Mouse (Mus musculus) cerebellum, postnatal 25 days (tissue): ENCODE measurements around the gene Btg1.

Experiments used
- DNase-seq, 2 experiments: peaks; one replicate each; pipeline ENCODE4 v3.0.0; 2021; ENCODE audit warnings: mixed read lengths in 2 of 2

Btg1 gene

GRCm38 (mm10) chr10:96632271-96633144 is 15.7 kb downstream of the Btg1 start:
- peak; percentile 50 to 62 for DNase-seq

DNA sequence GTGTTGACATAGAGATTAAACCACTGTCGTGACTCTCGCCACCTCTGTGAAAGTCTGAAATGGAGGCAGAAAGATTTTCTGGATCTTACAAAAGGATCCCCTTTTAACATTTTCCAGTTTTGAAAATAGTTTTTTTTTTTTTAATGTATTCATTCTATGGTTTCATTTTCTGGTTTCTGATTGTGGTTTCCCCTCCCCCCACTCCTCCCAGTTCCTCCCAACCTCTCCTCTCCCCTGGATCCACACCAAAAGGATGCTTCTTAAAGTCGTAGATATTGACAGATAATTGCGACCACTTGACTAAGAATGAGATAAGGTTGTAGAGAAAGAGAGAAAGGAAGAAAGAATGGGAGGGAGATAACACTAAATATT is 16.3 kb downstream of the Btg1 start:
- no peak for DNase-seq

GRCm38 (mm10) chr10:96635472-96635871 is 18.7 kb downstream of the Btg1 start:
- no peak for DNase-seq

DNA sequence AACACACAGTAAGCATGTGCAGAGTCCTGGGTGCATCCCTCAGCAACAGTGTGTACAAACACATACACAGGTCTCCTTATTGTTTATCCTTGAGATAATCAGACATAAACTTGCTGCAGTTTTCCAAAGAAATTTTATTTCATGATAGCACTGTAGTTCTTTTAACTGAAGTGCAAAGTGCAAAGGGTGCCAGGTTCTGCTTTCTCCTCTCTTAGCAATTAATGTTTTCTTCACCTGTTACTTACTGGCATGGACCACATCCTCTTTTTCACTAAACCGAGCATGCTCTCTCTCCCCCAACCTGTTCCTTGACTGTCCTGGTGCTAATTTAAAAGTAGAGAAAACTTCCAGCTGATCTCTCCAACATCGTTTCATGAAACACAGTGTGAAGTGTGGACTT is 21.7 kb downstream of the Btg1 start:
- DNase-seq: no peak

GRCm38 (mm10) chr10:96642014-96642413 is 25.2 kb downstream of the Btg1 start:
- no peak for DNase-seq

DNA sequence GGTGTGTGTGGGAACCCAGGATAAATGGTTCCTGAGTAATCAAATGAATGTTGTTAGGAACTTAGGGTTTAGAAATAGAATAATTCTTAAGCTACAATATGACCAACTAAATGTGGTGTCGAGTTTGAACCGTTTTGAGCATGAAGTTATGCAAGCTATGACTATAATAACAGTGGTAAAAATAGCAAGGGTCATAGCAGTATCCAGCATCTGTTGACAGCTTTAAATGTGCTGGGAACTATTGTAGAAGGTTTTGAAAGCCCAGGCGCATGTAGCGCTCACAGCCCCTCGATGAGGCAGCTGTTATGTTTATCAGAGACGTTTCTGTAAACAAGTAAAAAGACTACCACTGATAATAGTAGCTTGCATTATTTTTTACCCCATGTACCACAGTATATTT is 25.9 kb downstream of the Btg1 start:
- no peak for DNase-seq

GRCm38 (mm10) chr10:96645183-96645582 is 28.4 kb downstream of the Btg1 start:
- no peak for DNase-seq

- peak; percentile 75 to 77 for DNase-seq
Observed at GRCm38 (mm10) chr10:96646024-96646866, 29.4 kb downstream of the Btg1 start.

DNA sequence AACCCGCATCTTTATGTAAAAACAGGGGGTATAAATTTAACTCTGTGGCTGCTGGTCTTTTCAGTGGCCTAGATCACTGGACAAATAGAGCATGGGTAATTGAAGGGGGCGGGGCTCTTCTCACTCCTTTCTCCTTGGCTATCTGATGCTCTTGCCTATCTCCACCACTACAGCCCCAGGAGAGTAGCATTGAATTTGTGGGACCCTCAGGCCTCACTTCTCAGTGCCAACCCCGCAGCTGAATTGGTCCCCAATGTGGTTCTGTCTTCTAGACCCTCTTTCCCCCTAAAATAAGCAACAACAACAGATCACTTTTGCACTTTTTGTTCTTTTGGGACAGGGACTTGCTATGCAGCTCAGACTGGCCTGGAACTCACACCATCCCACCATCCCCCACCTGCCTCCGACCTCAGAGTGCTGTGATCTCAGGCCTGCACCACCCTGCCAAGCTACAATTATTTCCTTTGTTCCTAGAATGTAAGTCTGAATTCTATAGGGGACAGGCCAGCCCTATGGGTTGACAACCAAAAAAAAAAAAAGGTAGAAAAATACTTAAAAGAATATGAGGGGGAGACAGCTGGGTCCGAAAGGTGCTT is 30.2 kb downstream of the Btg1 start:
- peak in 1 of 2 experiments; percentile 53 for DNase-seq

DNA sequence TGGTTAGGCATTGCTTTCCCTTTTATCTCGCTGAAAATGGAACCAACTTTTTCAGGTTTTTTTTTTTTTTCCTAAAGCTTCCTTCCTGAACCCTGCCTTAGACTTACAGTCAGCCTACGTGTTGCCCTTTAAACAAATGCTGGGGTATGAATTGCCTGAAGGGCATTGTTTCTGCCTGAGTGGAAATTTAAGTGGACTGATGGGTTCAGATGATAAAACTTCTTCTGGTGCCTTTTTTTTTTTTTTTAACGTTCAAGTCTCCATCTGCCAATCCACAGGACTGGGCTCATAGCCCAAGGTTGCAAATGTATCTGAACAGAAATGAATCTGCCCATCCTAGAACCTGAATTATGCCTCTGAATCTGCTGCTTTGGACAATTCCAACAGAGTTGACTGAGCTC is 31.4 kb downstream of the Btg1 start:
- peak; percentile 77 to 84 for DNase-seq

DNA sequence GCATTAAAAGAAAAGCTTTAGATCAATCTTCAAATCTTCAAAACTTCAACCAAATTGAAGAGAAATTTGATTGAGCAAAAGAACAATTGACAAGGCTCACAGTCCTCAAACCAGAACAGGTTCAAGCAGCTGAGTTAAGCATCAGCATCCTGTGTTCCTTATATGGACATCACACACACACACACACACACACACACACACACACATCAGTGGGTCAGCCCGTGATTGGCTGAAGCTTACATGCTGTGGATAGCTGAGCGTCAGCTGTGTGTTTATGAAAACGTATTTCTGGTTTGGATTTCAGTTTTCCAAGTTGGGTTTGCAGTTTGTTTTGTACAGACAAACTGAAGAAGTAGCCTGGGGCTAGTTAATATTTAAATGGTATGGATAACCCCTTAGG is 32.7 kb downstream of the Btg1 start:
- no peak for DNase-seq

GRCm38 (mm10) chr10:96652372-96652771 is 35.6 kb downstream of the Btg1 start:
- DNase-seq: no peak

- no peak for DNase-seq
Observed at GRCm38 (mm10) chr10:96653030-96653429, 36.2 kb downstream of the Btg1 start.

DNA sequence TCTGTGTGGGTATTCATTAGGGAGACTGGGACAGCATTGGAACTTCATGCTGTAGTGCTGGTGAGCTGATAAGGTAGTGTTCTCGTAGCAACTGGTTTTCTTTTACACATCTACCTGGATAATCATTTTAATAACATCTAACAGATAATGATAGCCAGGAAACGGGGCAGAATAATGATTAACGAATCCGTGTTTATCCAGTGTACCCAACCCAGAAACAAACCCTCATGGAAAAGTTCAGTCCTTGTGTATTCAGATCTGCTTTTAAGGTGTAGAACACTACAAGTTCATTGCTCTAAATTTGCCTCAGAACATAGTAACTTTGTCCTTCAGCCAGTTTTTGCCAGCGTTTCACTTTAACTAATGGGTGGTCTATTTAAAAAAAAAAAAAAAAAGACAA is 37.3 kb downstream of the Btg1 start:
- DNase-seq: no peak

DNA sequence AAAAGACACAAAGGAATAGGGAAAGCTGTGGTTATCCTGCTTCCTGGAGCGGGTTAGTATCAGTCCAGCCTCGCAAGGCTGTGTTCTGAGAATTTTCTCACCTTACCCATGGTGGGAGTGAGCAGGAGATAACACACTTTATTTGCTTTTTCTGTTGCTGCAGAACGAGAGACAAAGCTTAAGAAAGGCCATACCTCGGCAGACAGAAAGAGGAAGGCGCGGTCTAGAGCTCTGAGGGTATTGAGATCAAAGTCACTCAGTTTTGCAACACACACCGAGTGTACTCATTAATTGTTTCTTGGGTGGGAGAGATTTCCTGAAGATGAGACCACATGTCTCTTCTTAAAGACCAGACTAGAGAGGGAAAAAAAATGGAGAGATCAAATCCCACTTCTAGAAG is 37.8 kb downstream of the Btg1 start:
- no peak for DNase-seq

- DNase-seq: no peak
Observed at GRCm38 (mm10) chr10:96655066-96655465, 38.3 kb downstream of the Btg1 start.

DNA sequence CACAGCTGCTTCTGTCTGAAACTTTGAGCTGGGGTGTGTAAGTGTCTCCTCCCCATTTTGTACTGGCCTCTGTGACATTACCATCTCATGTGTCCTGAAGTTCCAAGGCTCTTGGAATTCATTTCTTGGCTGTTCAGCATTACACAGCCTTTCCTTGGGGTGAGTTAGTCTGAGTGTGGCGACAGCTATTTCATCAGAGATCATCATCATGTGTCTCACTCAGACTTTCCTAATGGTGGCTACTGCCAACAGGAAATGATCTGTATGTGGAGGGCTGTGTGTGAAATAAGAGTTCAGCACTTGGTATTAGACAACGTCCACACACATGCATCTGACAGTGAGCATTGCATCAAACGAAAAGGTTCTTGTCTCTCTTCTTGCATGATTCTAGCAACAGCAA is 39.4 kb downstream of the Btg1 start:
- no peak for DNase-seq

DNA sequence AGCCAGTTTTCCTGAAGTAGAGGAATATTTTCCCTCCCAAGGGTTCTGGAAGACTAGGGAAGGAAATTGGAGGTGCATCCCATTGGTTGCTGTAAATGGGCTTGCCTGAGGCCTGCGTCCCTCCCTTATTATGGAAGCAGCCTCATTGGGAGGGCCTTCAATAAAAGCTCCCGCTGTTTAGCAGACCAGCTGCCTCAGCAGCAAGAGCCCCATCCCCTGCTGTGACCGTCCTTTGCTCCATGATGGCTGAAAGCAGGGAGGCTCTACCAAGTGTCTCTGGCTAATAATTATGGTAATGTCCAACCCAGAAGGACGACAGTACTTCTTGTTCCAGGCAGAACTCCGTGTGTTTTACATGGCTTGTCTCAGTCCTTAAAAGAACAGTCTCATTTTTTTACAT is 42.1 kb downstream of the Btg1 start:
- DNase-seq: peak; percentile 81 to 87

DNA sequence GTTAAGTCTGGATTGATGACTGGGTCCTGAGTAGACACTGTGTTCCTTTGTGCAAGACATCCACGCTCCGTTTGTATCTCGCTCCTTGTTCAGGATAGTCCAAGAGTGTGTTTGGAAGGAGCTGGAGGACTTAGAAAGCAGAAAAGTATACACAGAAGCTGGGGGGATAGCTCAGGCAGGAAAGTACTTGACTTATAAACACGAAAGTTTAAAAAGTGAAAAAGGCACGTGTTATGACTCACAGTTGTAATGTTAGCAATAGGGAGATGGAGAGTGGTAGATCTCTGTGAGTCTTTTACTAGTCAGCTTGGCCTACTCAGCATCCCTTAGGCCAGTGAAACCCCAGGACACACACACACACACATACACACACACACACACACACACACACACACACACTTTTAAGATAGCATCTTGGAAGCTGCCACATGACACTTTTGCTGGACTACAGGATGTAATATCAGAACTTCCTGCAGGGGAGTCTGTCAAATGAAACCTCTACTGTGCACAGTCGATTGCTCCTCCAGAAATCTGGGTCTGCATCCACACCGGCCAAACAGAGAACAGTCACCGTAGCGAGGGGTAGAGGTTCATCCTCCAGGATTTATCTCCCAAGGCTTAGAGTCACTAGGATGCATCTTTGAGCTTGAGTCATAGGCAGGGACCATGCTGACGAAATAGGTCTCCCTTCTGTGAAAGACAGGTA is 43.6 kb downstream of the Btg1 start:
- DNase-seq: peak; percentile 23 to 32

- peak in 1 of 2 experiments; percentile 29 for DNase-seq
Observed at GRCm38 (mm10) chr10:96662976-96663375, 46.2 kb downstream of the Btg1 start.

DNA sequence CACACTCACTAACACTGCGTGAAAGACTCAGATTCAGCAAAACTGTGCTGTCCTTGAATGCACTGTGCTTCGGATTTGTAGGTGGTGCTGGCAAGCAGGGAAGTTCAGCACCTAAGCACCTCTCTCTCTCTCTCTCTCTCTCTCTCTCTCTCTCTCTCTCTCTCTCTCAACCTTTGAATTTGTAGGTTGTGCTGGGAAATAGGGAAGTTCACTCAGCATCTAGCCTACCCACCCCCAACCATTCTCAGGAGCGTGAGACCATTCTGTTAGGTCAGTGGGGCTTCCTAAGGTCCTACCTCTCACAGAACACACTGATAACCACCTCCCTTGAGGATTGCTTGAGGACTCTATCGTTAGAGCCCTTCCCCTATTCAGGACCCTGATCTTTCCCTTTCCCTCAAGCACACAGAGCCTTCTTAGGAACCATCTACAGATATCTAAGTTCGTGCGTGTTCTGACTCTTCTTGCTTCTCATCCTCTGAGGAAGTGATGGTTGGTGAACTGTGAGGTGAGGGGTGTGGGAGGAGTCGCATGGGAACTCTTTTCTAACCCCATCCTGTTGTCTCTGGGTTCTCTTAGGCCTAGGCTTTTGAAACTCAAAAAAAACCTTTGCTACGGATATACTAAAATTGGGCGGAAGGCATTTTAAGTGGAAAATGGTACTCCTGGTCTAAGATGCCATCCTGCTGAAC is 47.1 kb downstream of the Btg1 start:
- DNase-seq: no peak
